Mouse (Mus musculus): Measurements from ENCODE around the gene Ctss.

The Ctss gene

GRCm38 (mm10) chr3:95526622-95527211 is at the start of gene Ctss:
Gene Ctss, plus strand, starts transcription at chr3:95526786.
- DNase-seq, result no peak

GRCm38 (mm10) chr3:95478966-95479365 is 47.6 kb upstream of the Ctss start:
- DNase-seq, result no peak

GRCm38 (mm10) chr3:95486421-95486820 is 40.2 kb upstream of the Ctss start:
- no peak for DNase-seq

GRCm38 (mm10) chr3:95488679-95489078 is 37.9 kb upstream of the Ctss start:
- DNase-seq, result no peak

GRCm38 (mm10) chr3:95490238-95490637 is 36.3 kb upstream of the Ctss start:
- DNase-seq, result no peak

- DNase-seq, result peak; percentile 40
Observed at GRCm38 (mm10) chr3:95494342-95494741, 32.2 kb upstream of the Ctss start.

GRCm38 (mm10) chr3:95498229-95498628 is 28.4 kb upstream of the Ctss start:
- no peak for DNase-seq

- no peak for DNase-seq
Observed at GRCm38 (mm10) chr3:95499024-95499423, 27.6 kb upstream of the Ctss start, which contains the start of gene Ctsk. Gene Ctsk, plus strand, starts transcription at chr3:95499256.

- DNase-seq, result no peak
Observed at GRCm38 (mm10) chr3:95499496-95500140, 27.0 kb upstream of the Ctss start.

GRCm38 (mm10) chr3:95502312-95502711 is 24.3 kb upstream of the Ctss start:
- DNase-seq, result no peak

- no peak for DNase-seq
Observed at GRCm38 (mm10) chr3:95509348-95509747, 17.2 kb upstream of the Ctss start.

GRCm38 (mm10) chr3:95511611-95512180 is 14.9 kb upstream of the Ctss start:
- no peak for DNase-seq

- DNase-seq, result no peak
Observed at GRCm38 (mm10) chr3:95516614-95517041, 10.0 kb upstream of the Ctss start.

- DNase-seq, result peak; percentile 68
Observed at GRCm38 (mm10) chr3:95517493-95517898, 9.1 kb upstream of the Ctss start.

GRCm38 (mm10) chr3:95518891-95519290 is 7.7 kb upstream of the Ctss start:
- no peak for DNase-seq

- no peak for DNase-seq
Observed at GRCm38 (mm10) chr3:95519315-95519714, 7.3 kb upstream of the Ctss start.

GRCm38 (mm10) chr3:95520100-95520499 is 6.5 kb upstream of the Ctss start:
- no peak for DNase-seq

GRCm38 (mm10) chr3:95521168-95521567 is 5.4 kb upstream of the Ctss start:
- peak; percentile 20 for DNase-seq

GRCm38 (mm10) chr3:95523662-95524061 is 2.9 kb upstream of the Ctss start:
- peak; percentile 31 for DNase-seq

GRCm38 (mm10) chr3:95524673-95525072 is 1.9 kb upstream of the Ctss start:
- DNase-seq, result peak; percentile 21

- DNase-seq, result no peak
Observed at GRCm38 (mm10) chr3:95526111-95526510, 475 bp upstream of the Ctss start.

GRCm38 (mm10) chr3:95529814-95530213 is 3.2 kb downstream of the Ctss start:
- DNase-seq, result no peak

- no peak for DNase-seq
Observed at GRCm38 (mm10) chr3:95531025-95531424, 4.4 kb downstream of the Ctss start.

- no peak for DNase-seq
Observed at GRCm38 (mm10) chr3:95533364-95533763, 6.8 kb downstream of the Ctss start.
